Mouse (Mus musculus) lung, embryonic 15.5 days (tissue): ENCODE measurements around the gene Gm4141. TPM values are rescaled to one million over a fixed set of nuclear protein-coding genes. Genes with fewer than 3 reads are reported as not detected.
"Not testable (repeated sequence)": the region's sequence is repeated elsewhere in the genome, so short reads cannot be mapped to it uniquely, and the experiment has no call there.

ENCODE experiments used
- ATAC-seq: fragments of 200-750 bp; cut with Nextera tagmentation; 2 replicates; pipeline ENCODE4 v1.8.0; 2017; ENCODE audit warnings: moderate number of reproducible peaks, borderline replicate concordance; ENCODE audit not compliant: low FRiP score, low TSS enrichment; ENCODE audit errors: extremely low read depth
- H3K27ac ChIP-seq: fragments of 300-500 bp; sonication (generic); 2 replicates; pipeline ENCODE4 v1.5.1; 2015; ENCODE audit warnings: moderate library complexity, mild to moderate bottlenecking, inconsistent platforms
- H3K27me3 ChIP-seq: fragments of 300-500 bp; sonication (generic); 2 replicates; pipeline ENCODE4 v1.6.1; 2015; ENCODE audit warnings: inconsistent platforms
- H3K36me3 ChIP-seq: fragments of 300-500 bp; sonication (generic); 2 replicates; pipeline ENCODE4 v1.6.1; 2015; ENCODE audit warnings: inconsistent platforms
- H3K4me1 ChIP-seq: fragments of 300-500 bp; sonication (generic); 2 replicates; pipeline ENCODE4 v1.6.1; 2015; ENCODE audit warnings: inconsistent platforms
- H3K4me2 ChIP-seq: fragments of 300-500 bp; sonication (generic); 2 replicates; pipeline ENCODE4 v1.6.1; 2015; ENCODE audit warnings: inconsistent platforms, mild to moderate bottlenecking, moderate library complexity
- H3K4me3 ChIP-seq: fragments of 300-500 bp; sonication (generic); 2 replicates; pipeline ENCODE4 v1.5.1; 2015; ENCODE audit warnings: mild to moderate bottlenecking, inconsistent platforms
- H3K9ac ChIP-seq: fragments of 300-500 bp; sonication (generic); 2 replicates; pipeline ENCODE4 v1.6.1; 2015; ENCODE audit warnings: inconsistent platforms
- H3K9me3 ChIP-seq: fragments of 300-500 bp; sonication (generic); 2 replicates; pipeline ENCODE4 v1.6.1; 2016; ENCODE audit warnings: inconsistent platforms
- WGBS: fragments of 180-500 bp; shearing (Covaris S2); methylation state at CpG from one replicate; pipeline ENCODE4 v1.1.7; 2015; 5-methylcytosine and 5-hydroxymethylcytosine counted together
- polyA plus RNA-seq: library from polyadenylated mRNA; unstranded; fragments of >200 nt; fragmentation: Nextera tagmentation; extraction: Ambion mirVana; gene quantifications from 2 replicates; pipeline ENCODE4 v1.2.1, GENCODE M21; 2015

The Gm4141 gene
- not detected in 2 replicates for polyA plus RNA-seq

DNA sequence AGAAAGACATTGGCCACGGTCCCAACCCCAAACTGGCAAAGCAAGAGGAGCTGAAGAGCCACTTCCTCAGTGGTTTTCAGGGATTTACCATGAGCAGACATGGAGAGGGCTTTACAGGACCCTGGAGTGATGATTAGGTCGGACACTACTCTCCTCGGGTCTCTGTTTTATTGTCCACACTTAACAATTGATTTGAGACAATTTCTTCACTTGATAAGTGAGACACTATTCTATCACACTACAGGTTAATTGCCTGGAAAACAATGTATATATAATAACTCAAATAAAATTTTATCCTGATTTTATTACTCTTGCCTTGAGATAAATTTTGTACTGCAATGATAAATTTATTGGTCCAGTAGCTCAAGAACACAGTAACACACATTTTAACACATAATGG is at the start of gene Gm4141:
Gm4141 (minus strand) TSS at position 101 of the 400 bp plus-strand sequence.
- ATAC-seq, H3K9ac ChIP-seq, H3K27ac ChIP-seq, H3K36me3 ChIP-seq, H3K27me3 ChIP-seq, H3K4me1 ChIP-seq, H3K4me2 ChIP-seq, H3K4me3 ChIP-seq, H3K9me3 ChIP-seq: not testable (repeated sequence)
- no CpG with 5 or more reads among the region's 3 CpGs for WGBS

- not testable (repeated sequence) for H3K4me3 ChIP-seq, H3K9me3 ChIP-seq, H3K27me3 ChIP-seq, H3K27ac ChIP-seq, ATAC-seq, H3K36me3 ChIP-seq, H3K9ac ChIP-seq, H3K4me1 ChIP-seq, H3K4me2 ChIP-seq
- 68% methylated on average over 3 of the region's 5 CpGs for WGBS
These were observed 22.9 kb upstream of the Gm4141 start, which contains the start of gene Gm4513 for GRCm38 (mm10) chr7:20598921-20599320. Gene Gm4513, minus strand, starts transcription at chr7:20599021.

DNA sequence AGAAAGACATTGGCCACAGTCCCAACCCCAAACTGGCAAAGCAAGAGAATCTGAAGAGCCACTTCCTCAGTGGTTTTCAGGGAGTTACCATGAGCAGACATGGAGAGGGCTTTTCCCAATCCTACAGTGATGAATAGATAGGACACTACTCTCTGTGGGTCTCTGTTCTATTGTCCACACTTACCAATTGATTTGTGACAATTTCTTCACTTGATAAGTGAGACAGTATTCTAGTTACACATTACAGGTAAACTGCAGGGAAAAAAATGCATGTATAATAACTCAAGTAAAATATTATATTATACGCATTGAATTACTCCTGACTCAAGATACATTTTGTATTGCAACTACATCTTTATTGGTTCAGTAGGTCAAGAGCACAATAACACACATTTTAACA is 30.4 kb downstream of the Gm4141 start, which contains the start of gene Gm5726:
Gm5726 (minus strand) TSS at position 101 of the 400 bp plus-strand sequence.
- H3K4me1 ChIP-seq, H3K36me3 ChIP-seq, H3K9ac ChIP-seq, H3K4me3 ChIP-seq, H3K27ac ChIP-seq, H3K9me3 ChIP-seq, H3K27me3 ChIP-seq, ATAC-seq, H3K4me2 ChIP-seq: not testable (repeated sequence)
- no CpG with 5 or more reads among the region's 1 CpGs for WGBS

GRCm38 (mm10) chr7:20533537-20533936 is 42.5 kb downstream of the Gm4141 start, which contains the start of gene Vmn1r104:
Gene Vmn1r104, plus strand, starts transcription at chr7:20533837.
- H3K4me1 ChIP-seq, H3K4me2 ChIP-seq, H3K27me3 ChIP-seq, H3K27ac ChIP-seq, H3K9ac ChIP-seq, H3K36me3 ChIP-seq, ATAC-seq, H3K9me3 ChIP-seq, H3K4me3 ChIP-seq: not testable (repeated sequence)
- WGBS, result no CpG with 5 or more reads among the region's 3 CpGs

Other genes with a start within 250 kb of the Gm4141 start
- not detected in 2 replicates for gene Gm4133, start 242.2 kb downstream of the Gm4141 start, polyA plus RNA-seq
- not detected in 2 replicates for gene Gm5728, start 200.8 kb downstream of the Gm4141 start, polyA plus RNA-seq
- gene Vmn1r100, start 158.3 kb downstream of the Gm4141 start, polyA plus RNA-seq, result not detected in 2 replicates
- gene Vmn1r101, start 133.6 kb downstream of the Gm4141 start, polyA plus RNA-seq, result not detected in 2 replicates
- not detected in 2 replicates for gene Gm10670, start 101.3 kb downstream of the Gm4141 start, polyA plus RNA-seq
- not detected in 2 replicates for gene Vmn1r103, start 65.7 kb downstream of the Gm4141 start, polyA plus RNA-seq
- gene Vmn1r104, start 42.4 kb downstream of the Gm4141 start, polyA plus RNA-seq, result not detected in 2 replicates
- gene Gm5726, start 30.5 kb downstream of the Gm4141 start, polyA plus RNA-seq, result not detected in 2 replicates
- not detected in 2 replicates for gene Gm4513, start 22.8 kb upstream of the Gm4141 start, polyA plus RNA-seq
- not detected in 2 replicates for gene Vmn1r107, start 92.7 kb upstream of the Gm4141 start, polyA plus RNA-seq
- not detected in 2 replicates for gene Vmn1r111, start 127.0 kb upstream of the Gm4141 start, polyA plus RNA-seq
- not detected in 2 replicates for gene Gm10668, start 154.4 kb upstream of the Gm4141 start, polyA plus RNA-seq
- not detected in 2 replicates for gene Vmn1r112, start 194.9 kb upstream of the Gm4141 start, polyA plus RNA-seq
- not detected in 2 replicates for gene Vmn1r113, start 211.0 kb upstream of the Gm4141 start, polyA plus RNA-seq
- not detected in 2 replicates for gene Vmn1r114, start 235.9 kb upstream of the Gm4141 start, polyA plus RNA-seq